Mouse (Mus musculus) R1 (cell line): ENCODE measurements around the gene Arhgef19.
A peak's percentile ranks its signal among the peaks of the same experiment; 100 is the strongest.

Experiments used
- DNase-seq: peaks from one replicate; pipeline ENCODE4 v3.0.0-alpha.2; 2018; ENCODE audit warnings: low read depth, low spot score

Gene Arhgef19

GRCm38 (mm10) chr4:141236856-141237255 lies 2.4 kb upstream of the Arhgef19 start:
- no peak for DNase-seq

GRCm38 (mm10) chr4:141238492-141239387 lies 559 bp upstream of the Arhgef19 start:
- no peak for DNase-seq

- peak; percentile 92 for DNase-seq
These were observed 1.3 kb downstream of the Arhgef19 start for GRCm38 (mm10) chr4:141240617-141241016.

- no peak for DNase-seq
These were observed 2.6 kb downstream of the Arhgef19 start for GRCm38 (mm10) chr4:141241861-141242260.

GRCm38 (mm10) chr4:141242651-141243241 lies 3.4 kb downstream of the Arhgef19 start:
- peak; percentile 69 for DNase-seq

- DNase-seq = no peak
These were observed 4.3 kb downstream of the Arhgef19 start for GRCm38 (mm10) chr4:141243636-141244035.

- no peak for DNase-seq
These were observed 5.1 kb downstream of the Arhgef19 start for GRCm38 (mm10) chr4:141244401-141244800.

- DNase-seq = no peak
These were observed 5.7 kb downstream of the Arhgef19 start for GRCm38 (mm10) chr4:141244931-141245425.

GRCm38 (mm10) chr4:141246089-141246997 lies 7.0 kb downstream of the Arhgef19 start:
- DNase-seq = no peak

GRCm38 (mm10) chr4:141246998-141247350 lies 7.7 kb downstream of the Arhgef19 start:
- peak; percentile 59 for DNase-seq

GRCm38 (mm10) chr4:141247776-141248613 lies 8.7 kb downstream of the Arhgef19 start:
- DNase-seq = peak; percentile 90

GRCm38 (mm10) chr4:141248614-141248978 lies 9.3 kb downstream of the Arhgef19 start:
- no peak for DNase-seq

GRCm38 (mm10) chr4:141249383-141249782 lies 10.1 kb downstream of the Arhgef19 start:
- DNase-seq = no peak

- no peak for DNase-seq
These were observed 11.8 kb downstream of the Arhgef19 start for GRCm38 (mm10) chr4:141251071-141251470.

GRCm38 (mm10) chr4:141252641-141253040 lies 13.3 kb downstream of the Arhgef19 start:
- DNase-seq = peak; percentile 69

- no peak for DNase-seq
These were observed 14.9 kb downstream of the Arhgef19 start for GRCm38 (mm10) chr4:141254234-141254633.

GRCm38 (mm10) chr4:141257440-141257839 lies 18.1 kb downstream of the Arhgef19 start:
- DNase-seq = peak; percentile 77

- peak; percentile 59 for DNase-seq
These were observed 20.1 kb downstream of the Arhgef19 start for GRCm38 (mm10) chr4:141259413-141259812.

GRCm38 (mm10) chr4:141260007-141260723 lies 20.9 kb downstream of the Arhgef19 start:
- peak; percentile 78 for DNase-seq
